Mouse (Mus musculus) fat pad, adult 2 months (tissue): Measurements from ENCODE around the gene Uggt1.

Experiments
- DNase-seq: peaks from one replicate; pipeline ENCODE4 v3.0.0-alpha.2; 2011; ENCODE audit warnings: low read depth, low spot score; ENCODE audit errors: extremely low read depth

Uggt1 gene

DNA sequence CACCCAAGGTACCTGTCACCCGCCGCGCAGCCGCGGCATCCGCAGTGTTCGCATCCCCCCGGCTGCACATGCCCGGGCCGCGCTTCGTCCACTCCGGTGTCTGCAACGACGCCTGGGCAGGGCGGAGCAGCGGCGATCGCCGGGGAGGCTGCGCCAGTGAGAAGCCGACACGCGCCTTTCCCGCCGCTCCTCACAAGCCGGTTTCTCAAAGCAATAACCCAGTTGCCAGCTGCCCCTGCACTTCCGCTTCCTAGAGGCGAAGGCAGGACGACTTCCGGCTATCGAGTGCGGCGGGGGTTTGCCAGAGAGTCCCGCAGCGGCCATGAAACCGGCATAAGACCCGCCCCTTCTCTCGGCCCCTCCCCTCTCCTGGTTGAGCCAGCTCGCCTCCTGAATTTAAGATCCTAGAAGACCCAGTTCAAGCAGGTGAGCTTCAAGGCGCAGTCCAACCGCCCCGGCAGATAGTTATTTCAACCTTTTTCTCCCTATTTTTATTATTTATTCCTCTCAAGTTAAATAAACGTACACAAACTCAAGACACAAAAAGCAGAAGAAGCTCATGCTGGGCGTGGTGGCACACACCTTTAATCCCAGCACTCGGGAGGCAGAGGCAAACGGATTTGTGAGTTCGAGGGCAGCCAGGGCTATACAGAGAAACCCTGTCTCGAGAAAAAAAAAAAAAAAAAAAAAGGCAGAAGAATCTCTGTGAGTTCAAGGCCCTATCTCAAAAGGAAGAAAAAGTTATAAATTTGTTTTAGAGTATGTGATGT lies at the start of gene Uggt1:
TSS of gene Uggt1 (minus strand) at position 663 of the 770 bp plus-strand sequence.
- DNase-seq, result peak; percentile 74

DNA sequence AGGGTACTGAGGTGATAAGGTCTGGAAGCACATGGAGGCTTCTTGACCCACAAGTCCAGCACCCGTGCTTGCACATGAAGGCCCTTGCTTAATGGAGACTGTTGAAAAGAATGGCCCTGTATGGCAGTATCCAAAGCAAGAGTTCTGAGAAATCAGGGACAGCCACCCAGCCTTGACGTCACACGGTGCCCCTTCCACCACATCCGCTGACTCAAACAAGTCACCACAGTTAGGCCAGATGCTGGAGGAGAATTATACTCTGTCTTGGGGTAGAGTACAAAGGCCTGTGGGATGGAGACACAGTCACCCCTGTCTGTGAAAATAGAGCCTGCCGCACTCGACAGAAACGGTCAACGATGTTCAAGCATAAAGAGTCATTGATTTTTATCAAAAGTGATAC lies 49.0 kb upstream of the Uggt1 start:
- DNase-seq, result no peak

DNA sequence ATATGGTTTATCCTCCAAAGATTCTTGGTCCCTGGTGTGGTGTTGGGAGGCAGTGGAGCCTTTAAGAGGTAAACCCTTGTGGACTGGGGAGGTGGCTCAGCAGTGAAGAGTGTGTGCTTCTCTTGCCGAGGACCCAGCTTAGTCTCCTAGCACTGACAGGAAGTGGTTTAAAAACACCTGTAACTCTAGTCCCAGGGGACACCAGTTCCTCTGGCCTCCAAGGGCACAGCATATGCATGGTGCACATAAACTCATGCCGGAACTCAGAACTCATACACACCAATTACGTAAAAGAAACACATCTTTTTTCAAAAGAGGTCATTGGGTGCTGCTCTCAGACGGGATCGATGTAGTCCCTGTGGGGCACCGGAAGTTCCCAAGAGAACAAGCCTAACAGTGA lies 37.3 kb upstream of the Uggt1 start:
- no peak for DNase-seq

GRCm38 (mm10) chr1:36280938-36281337 lies 36.4 kb upstream of the Uggt1 start:
- DNase-seq, result no peak

- no peak for DNase-seq
These were observed 34.7 kb upstream of the Uggt1 start for GRCm38 (mm10) chr1:36279202-36279601.

DNA sequence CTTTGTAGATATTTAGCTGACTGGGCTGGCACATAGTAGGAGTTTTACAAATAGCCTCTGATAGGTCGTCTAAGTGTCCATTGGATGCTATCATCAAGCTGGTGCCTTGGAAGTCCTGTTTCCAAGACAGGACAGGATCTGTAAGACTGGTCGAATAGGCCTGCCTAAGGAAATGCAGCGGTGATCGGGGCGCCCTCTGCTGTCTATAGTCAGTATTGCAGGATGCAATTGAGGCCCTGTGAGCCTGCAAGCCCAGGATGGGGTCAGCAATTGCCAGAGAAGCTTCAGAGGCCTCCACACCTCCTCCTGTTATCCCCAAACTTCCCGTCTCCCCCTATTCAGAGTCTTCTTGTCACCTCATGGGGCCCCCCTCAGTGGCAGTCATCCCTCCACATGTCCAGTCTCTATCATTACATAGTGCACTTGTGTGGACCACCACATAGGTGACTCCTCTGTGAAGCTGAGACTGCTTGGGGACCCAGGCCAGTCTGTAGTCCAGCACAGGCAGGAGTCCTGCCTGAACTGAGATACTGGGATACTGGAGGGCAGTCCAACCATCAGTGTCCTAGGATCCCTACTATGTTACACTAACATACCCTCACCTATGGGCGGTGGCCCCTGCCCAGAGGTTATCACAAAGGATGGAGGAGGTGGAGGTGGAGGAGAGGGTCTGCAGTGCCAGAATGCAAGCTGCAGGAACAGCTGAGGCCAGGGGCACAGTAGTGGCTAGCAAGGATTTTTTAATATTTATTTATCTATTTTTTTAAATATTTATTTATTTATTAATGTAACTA lies 32.9 kb upstream of the Uggt1 start:
- DNase-seq, result no peak

DNA sequence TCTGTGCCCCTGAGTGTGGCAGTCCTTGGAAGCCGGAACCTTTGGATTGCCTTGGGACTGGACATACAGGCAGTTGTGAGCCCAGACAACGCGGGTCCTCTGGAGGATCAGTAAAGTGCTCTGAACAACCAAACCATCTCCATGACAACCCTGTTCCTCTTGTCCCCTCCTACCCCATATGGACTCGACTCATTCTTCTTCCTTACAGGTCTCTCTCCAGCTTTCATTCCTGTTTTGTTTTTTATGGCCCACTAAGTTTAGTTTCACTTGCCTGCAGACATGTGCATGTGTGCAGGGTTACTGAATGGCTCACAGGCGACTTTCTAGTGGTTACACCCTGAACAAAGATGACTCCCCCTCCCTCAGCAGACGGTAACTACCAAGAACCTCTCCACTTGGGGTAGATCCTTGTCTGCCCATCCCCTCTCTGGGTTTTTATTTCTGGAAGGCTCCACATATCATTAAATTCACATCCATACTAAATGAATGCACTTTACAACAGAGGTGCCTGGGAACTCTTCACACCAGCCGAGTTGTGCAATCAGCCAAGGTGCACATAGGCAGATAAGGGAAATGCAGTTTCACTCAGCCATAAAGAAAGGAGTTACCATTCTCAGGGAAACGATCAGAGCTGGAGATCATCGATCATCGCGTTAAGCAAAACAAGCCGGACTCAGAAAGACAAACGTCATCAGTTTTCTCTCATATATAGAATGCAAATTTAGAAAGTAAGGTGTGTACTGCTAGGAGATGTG lies 31.3 kb upstream of the Uggt1 start:
- no peak for DNase-seq

DNA sequence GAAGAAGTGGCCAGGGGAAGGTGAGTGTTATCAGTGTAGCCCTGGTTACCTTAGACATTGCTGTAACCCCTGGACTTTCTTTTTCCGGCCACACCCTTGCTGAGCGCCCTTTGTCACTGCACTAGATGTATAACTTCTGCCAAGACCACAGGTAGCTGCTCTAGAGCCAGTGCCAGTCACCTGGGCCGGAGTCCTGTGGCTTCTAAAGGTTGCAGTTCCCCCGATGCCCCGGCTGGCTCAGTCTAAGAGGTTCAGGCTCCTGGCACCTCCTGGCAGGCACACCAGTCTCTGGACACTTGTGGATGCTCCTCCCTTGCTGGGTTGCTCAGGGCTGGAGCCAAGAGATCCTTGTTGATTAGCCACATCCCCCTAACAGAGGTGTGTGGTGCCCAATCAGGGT lies 29.9 kb upstream of the Uggt1 start, which contains the start of gene Neurl3:
TSS of gene Neurl3 (minus strand) at position 225 of the 400 bp plus-strand sequence.
- no peak for DNase-seq

- DNase-seq, result no peak
These were observed 28.8 kb upstream of the Uggt1 start for GRCm38 (mm10) chr1:36273288-36273687.

GRCm38 (mm10) chr1:36272546-36272945 lies 28.0 kb upstream of the Uggt1 start:
- DNase-seq, result no peak

- DNase-seq, result no peak
These were observed 27.2 kb upstream of the Uggt1 start for GRCm38 (mm10) chr1:36271516-36272230.

GRCm38 (mm10) chr1:36270666-36271065 lies 26.1 kb upstream of the Uggt1 start:
- no peak for DNase-seq

GRCm38 (mm10) chr1:36269121-36269795 lies 24.7 kb upstream of the Uggt1 start:
- DNase-seq, result no peak

DNA sequence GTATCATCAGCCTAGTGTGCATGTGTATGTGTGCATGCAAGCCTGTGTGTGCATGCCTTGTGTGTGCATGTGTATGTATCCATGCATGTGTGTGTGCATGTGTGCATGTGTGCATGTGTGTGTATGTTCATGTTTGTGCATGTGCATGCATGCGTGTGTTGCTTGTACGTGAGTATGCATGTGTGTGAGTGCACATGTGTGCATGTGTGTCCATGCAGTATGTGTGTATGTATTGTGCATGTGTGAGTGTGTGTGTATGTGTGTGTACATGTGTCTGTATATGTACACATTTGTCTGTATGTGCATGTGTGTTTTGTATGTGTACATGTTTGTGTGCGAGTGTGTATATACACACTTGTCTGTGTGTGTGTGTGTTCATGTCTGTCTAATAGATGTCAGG lies 23.1 kb upstream of the Uggt1 start:
- no peak for DNase-seq

DNA sequence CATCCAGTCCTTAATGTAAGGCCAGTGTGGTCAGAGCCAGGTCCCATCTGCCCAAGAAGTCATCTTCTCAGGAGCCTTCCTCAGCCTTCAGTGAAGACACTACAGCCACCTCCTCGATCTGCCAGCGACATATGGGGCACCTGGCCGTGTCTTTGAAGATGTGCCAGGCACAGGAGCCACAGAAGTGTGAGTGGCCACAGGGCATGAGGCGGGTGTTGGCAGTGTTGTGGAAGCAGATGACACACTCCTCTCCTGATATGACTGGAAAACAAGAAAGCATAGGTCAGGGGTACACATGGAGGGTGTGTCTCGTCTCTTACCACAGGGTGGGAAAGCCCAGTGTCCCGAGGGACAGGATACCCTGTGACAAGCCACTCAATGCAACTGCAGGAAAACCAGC lies 21.8 kb upstream of the Uggt1 start:
- no peak for DNase-seq

DNA sequence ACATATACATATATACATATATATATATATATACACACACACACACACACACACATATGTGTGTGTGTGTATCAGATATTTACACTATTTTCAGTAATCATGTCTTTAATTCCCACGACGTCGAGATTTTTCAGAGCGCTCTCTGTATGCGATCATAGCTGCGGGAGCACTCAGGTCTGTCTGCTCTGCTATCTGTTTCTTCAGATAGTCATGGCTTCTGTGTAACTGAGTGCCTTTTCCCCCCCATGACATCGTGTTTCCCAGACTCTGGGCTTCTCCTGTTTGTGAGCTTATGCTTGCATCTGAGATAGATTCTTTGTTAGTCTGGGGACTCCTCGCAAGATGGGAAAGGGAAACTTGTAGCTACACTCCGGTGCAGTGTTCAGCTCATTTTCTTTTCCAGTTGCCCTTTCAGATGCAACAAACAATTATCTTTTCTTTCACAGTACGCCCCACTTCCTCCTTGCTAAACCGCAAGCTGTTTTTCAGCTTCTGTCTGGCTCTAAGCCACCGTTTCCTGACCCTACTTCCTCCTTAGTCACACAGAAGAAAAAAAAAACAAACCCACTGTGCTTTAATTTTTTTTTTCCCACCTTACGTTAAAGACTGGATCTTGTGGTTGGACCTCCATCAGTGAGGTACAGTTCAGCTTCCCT lies 19.4 kb upstream of the Uggt1 start:
- DNase-seq, result no peak

- DNase-seq, result no peak
These were observed 17.4 kb upstream of the Uggt1 start for GRCm38 (mm10) chr1:36261708-36262504.

GRCm38 (mm10) chr1:36260418-36260817 lies 15.9 kb upstream of the Uggt1 start:
- DNase-seq, result no peak

DNA sequence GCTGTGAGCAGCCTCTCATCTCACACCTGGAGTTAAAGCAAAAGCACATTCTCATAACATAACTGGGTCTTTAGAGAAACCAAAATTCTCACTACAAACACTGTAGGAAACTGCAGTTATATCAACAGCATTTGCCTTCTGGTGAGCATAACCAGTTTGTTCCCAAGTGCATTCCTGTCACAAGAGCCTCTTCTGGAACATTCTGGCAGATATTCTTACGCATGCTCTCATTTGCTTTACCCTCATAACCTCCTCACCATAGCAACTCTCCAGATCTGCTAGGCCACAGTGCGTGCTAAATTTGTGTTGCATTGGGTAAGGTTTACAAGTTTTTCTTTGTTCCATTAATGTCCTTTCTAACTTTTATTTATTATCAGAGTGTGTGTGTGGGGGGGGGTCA lies 14.8 kb upstream of the Uggt1 start:
- no peak for DNase-seq
